9 mouse cellular contexts compared by ENCODE assay signal in the genomic region with DNA sequence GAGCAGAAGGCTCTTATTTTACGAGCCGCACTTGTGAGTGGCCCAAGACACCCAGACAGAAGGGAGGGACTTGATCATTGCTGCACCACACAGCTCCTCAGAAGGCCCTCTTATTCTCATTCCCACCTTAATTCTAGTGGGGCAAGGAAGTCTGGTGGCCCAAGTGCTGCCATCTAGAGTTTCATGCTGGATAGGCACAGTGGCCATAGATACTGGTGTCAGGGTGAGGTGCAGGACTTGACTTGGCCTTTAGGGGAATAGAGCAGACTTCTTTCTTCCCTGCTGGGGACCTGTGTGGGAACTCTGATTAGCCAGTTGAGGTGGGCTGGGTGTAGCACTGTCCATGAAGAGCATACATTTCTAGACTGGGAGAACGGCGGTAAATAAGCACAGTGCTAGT. TPM values are rescaled to one million over a fixed set of nuclear protein-coding genes. Genes with fewer than 3 reads are reported as not detected.
DNase-seq lines count a peak whose midpoint lies in the region; ATAC-seq and TF ChIP-seq lines count a peak whose summit lies in the region.
"Had no signal": no experiment of that assay in that cellular context is flagged by ENCODE, and none has a peak within 500 bp of the region (broad histone marks: within the 10 kb centered on the region; RNA-seq: fewer than 3 reads in every experiment).

No protein-coding gene starts in this region.

- no peaks in the 10 kb centered on the region for H3K4me1 ChIP-seq in kidney, adult 2 months (ENCODE audit: control insufficient read depth, insufficient read depth, low read length)
- H3K4me1 ChIP-seq: neural tube, embryonic 12.5 days had no signal

- WGBS in kidney, adult 2 months: over 99% methylated on average over 4 of the region's 4 CpGs

- peak; percentile 84 for ATAC-seq in CD4-positive, CD25-positive, alpha-beta regulatory T cell, adult 4 months
- peak; percentile 100 for ATAC-seq in megakaryocyte progenitor cell, adult 5-6 weeks (replicated peaks; ENCODE audit: poor library complexity)

- H3K27me3 ChIP-seq in kidney, adult 2 months (replicated peaks; ENCODE audit: control insufficient read depth, insufficient read depth, low read length): no peaks in the 10 kb centered on the region
- H3K27me3 ChIP-seq: neural tube, embryonic 12.5 days had no signal

- no peak overlapping the region for H3K27ac ChIP-seq in kidney, adult 2 months (ENCODE audit: insufficient read depth, low read depth, low read length)
- H3K27ac ChIP-seq: neural tube, embryonic 12.5 days had no signal

- no peak for DNase-seq in kidney, adult 2 months
- DNase-seq in kidney, postnatal 10 days: no peak
- DNase-seq in embryo, embryonic 10.5 days (ENCODE audit: low spot score): peak; percentile 30
- no peak for DNase-seq in cerebellum, adult 8-10 months
- no peak for DNase-seq in left cerebral cortex, adult 11 months (ENCODE audit: low spot score)
- DNase-seq in testis, postnatal 14 days (ENCODE audit: low spot score): no peak

- H3K4me3 ChIP-seq in kidney, adult 2 months (ENCODE audit: insufficient read depth, low read depth, low read length): no peak overlapping the region
- H3K4me3 ChIP-seq: neural tube, embryonic 12.5 days had no signal

- TF ChIP-seq POLR2A in kidney, adult 2 months (IDR thresholded peaks at IDR 0.05; ENCODE audit: low read depth, low read length): no peak

- TF ChIP-seq CTCF in kidney, adult 2 months (conservative IDR thresholded peaks at IDR 0.05; ENCODE audit: insufficient read depth, insufficient read length, low read depth, low read length): peak; percentile 49

- no peaks in the 10 kb centered on the region; the same call in 1 of the 2 replicates for H3K36me3 ChIP-seq in kidney, adult 2 months (ENCODE audit: control insufficient read depth, insufficient read depth, low read length)

RNA-seq across cellular contexts. Expression of a gene that starts 7.9 kb away (rescaled TPM):
- 2.0 and 2.4 TPM in 2 replicates for polyA plus RNA-seq in kidney, adult 2 months (2012; rRNA removed)
- polyA plus RNA-seq in CD4-positive, CD25-positive, alpha-beta regulatory T cell, adult 4 months (2017; shearing (Covaris generic)): 10 to 100 TPM; 11.4 to 24.8 TPM
- total RNA-seq in megakaryocyte progenitor cell, adult 5-6 weeks (2015): 13.4 and 17.3 TPM in 2 replicates
- total RNA-seq in megakaryocyte progenitor cell, adult 5-6 weeks (2017): 18.4 and 23.3 TPM in 2 replicates

RNA-seq across cellular contexts. Expression of a gene that starts 19.9 kb away (rescaled TPM):
- 37.1 and 41.6 TPM in 2 replicates for polyA plus RNA-seq in kidney, adult 2 months (2012; rRNA removed)
- polyA plus RNA-seq in CD4-positive, CD25-positive, alpha-beta regulatory T cell, adult 4 months (2017; shearing (Covaris generic)): 10 to 100 TPM; 28.7 to 49.1 TPM
- total RNA-seq in megakaryocyte progenitor cell, adult 5-6 weeks (2015): 14.7 and 15.1 TPM in 2 replicates
- total RNA-seq in megakaryocyte progenitor cell, adult 5-6 weeks (2017): 22.5 and 29.8 TPM in 2 replicates

RNA-seq across cellular contexts. Expression of a gene that starts 29.9 kb away (rescaled TPM):
- 117 and 159 TPM in 2 replicates for polyA plus RNA-seq in kidney, adult 2 months (2012; rRNA removed)
- 100 to 1,000 TPM; 218 to 226 TPM for polyA plus RNA-seq in CD4-positive, CD25-positive, alpha-beta regulatory T cell, adult 4 months (2017; shearing (Covaris generic))
- total RNA-seq in megakaryocyte progenitor cell, adult 5-6 weeks (2015): 238 and 242 TPM in 2 replicates
- 243 and 254 TPM in 2 replicates for total RNA-seq in megakaryocyte progenitor cell, adult 5-6 weeks (2017)

RNA-seq across cellular contexts. Expression of a gene that starts 54.3 kb away (rescaled TPM):
- polyA plus RNA-seq in kidney, adult 2 months (2012; rRNA removed): 3.6 and 4.1 TPM in 2 replicates
- 100 to 1,000 TPM; 149 to 151 TPM for polyA plus RNA-seq in CD4-positive, CD25-positive, alpha-beta regulatory T cell, adult 4 months (2017; shearing (Covaris generic))
- total RNA-seq in megakaryocyte progenitor cell, adult 5-6 weeks (2015): 52.8 and 60.3 TPM in 2 replicates
- total RNA-seq in megakaryocyte progenitor cell, adult 5-6 weeks (2017): 48.1 and 73.1 TPM in 2 replicates
